Mouse (Mus musculus) liver, postnatal 0 days (tissue): ENCODE measurements around the gene Cyp46a1. TPM values are rescaled to one million over a fixed set of nuclear protein-coding genes. Genes with fewer than 3 reads are reported as not detected.

Source experiments
- ATAC-seq: fragments of 200-750 bp; cut with Nextera tagmentation; 2 replicates; pipeline ENCODE4 v1.8.0; 2017; ENCODE audit warnings: mild to moderate bottlenecking, moderate library complexity
- DNase-seq: peaks from one replicate; pipeline ENCODE4 v3.0.0-alpha.2; 2016
- H3K27ac ChIP-seq: fragments of 300-500 bp; sonication (generic); 2 replicates; pipeline ENCODE4 v1.5.1; 2014; ENCODE audit warnings: antibody characterized with exemption, moderate library complexity, mild to moderate bottlenecking, low read depth
- H3K27me3 ChIP-seq: fragments of 300-500 bp; sonication (generic); 2 replicates; pipeline ENCODE4 v1.6.1; 2014; ENCODE audit warnings: low read length, control low read depth, mixed read lengths; ENCODE audit not compliant: insufficient read depth
- H3K36me3 ChIP-seq: fragments of 300-500 bp; sonication (generic); replicated peaks from 2 replicates; pipeline ENCODE4 v1.6.1; 2014; ENCODE audit warnings: mild to moderate bottlenecking, control low read depth, low read length, moderate library complexity, mixed read lengths; ENCODE audit not compliant: insufficient read depth
- H3K4me1 ChIP-seq: fragments of 300-500 bp; sonication (generic); 2 replicates; pipeline ENCODE4 v1.6.1; 2014; ENCODE audit warnings: antibody characterized with exemption, mild to moderate bottlenecking, control low read depth; ENCODE audit not compliant: insufficient read depth
- H3K4me2 ChIP-seq: fragments of 300-500 bp; sonication (generic); 2 replicates; pipeline ENCODE4 v1.6.1; 2014; ENCODE audit warnings: low read depth, mild to moderate bottlenecking, low read length, moderate library complexity, mixed read lengths
- H3K4me3 ChIP-seq: fragments of 300-500 bp; sonication (generic); 2 replicates; pipeline ENCODE4 v1.5.1; 2014; ENCODE audit warnings: low read depth, low read length
- H3K9ac ChIP-seq: fragments of 300-500 bp; sonication (generic); replicated peaks from 2 replicates; pipeline ENCODE4 v1.6.1; 2014; ENCODE audit warnings: mild to moderate bottlenecking, moderate library complexity
- H3K9me3 ChIP-seq: fragments of 300-500 bp; sonication (generic); 2 replicates; pipeline ENCODE4 v1.6.1; 2016; ENCODE audit warnings: mild to moderate bottlenecking, control low read depth, low read length, mixed read lengths
- CTCF ChIP-seq: sonication (generic); IDR thresholded peaks from 2 replicates; pipeline ENCODE4 v1.5.1; 2016; ENCODE audit warnings: antibody characterized with exemption, low read depth
- EP300 ChIP-seq: IDR thresholded peaks from 2 replicates; pipeline ENCODE4 v1.6.1; 2016; ENCODE audit warnings: antibody characterized with exemption, low read depth, mild to moderate bottlenecking
- WGBS: fragments of 180-500 bp; shearing (Covaris S2); extraction: QIAGEN DNeasy Blood & Tissue Kit; methylation state at CpG from one replicate; pipeline ENCODE4 v1.1.7; 2014; ENCODE audit not compliant: insufficient replicate concordance; 5-methylcytosine and 5-hydroxymethylcytosine counted together
- polyA plus RNA-seq: library from polyadenylated mRNA; unstranded; fragments of >200 nt; fragmentation: Nextera tagmentation; extraction: Ambion mirVana; gene quantifications from 2 replicates; pipeline ENCODE4 v1.2.1, GENCODE M21; 2015

Gene Cyp46a1
- polyA plus RNA-seq, 1 experiment from 2014 or later, result 0.23 TPM

GRCm38 (mm10) chr12:108395285-108395660, 61.1 kb downstream of the Cyp46a1 start:
- Histone ChIP-seq H3K36me3 (no peaks in the 10 kb centered on the region), H3K4me2 (no peak overlapping the region), H3K27me3 (no peaks in the 10 kb centered on the region), H3K4me1 (no peaks in the 10 kb centered on the region), H3K27ac (no peak overlapping the region), H3K9ac (no peak overlapping the region), H3K4me3 (no peak overlapping the region), H3K9me3 (no peaks in the 10 kb centered on the region)
- TF ChIP-seq EP300 (no peak), CTCF (no peak)
- DNase-seq (no peak), ATAC-seq (no peak)
- WGBS, result 76% methylated on average over 6 of the region's 6 CpGs

- no peaks in the 10 kb centered on the region for H3K4me1 ChIP-seq
These were observed 62.1 kb downstream of the Cyp46a1 start for GRCm38 (mm10) chr12:108396081-108396947.

DNA sequence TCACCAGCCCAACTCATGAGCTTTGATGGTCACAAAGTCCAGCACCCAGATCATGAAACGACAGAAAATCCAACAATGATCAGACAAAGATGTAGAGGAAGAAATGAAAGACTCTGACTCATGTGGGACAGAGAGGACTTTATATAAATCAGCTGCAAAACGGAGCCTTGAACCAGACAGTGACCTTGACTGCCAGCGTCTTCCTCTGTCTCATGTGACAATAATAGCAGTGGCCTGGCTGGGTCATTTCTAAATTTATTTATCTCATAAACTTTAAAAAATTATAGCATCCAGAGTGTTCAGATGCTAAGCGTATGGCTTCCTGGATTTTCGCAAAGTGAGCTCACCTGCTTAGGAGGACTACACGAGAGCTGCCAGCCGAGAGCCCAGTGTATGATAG, 64.5 kb downstream of the Cyp46a1 start:
- ATAC-seq (no peak), DNase-seq (no peak)
- Histone ChIP-seq H3K36me3 (no peaks in the 10 kb centered on the region), H3K4me1 (no peaks in the 10 kb centered on the region), H3K9me3 (no peaks in the 10 kb centered on the region), H3K4me3 (no peak overlapping the region), H3K4me2 (no peak overlapping the region), H3K27me3 (no peaks in the 10 kb centered on the region), H3K9ac (no peak overlapping the region), H3K27ac (no peak overlapping the region)
- 74% methylated on average over 7 of the region's 7 CpGs for WGBS
- TF ChIP-seq EP300, result no peak
- no peak for TF ChIP-seq CTCF

More at GRCm38 (mm10) chr12:108396081-108396947, 62.1 kb downstream of the Cyp46a1 start:
- 83% methylated on average over 11 of the region's 11 CpGs for WGBS
- H3K27ac ChIP-seq, result no peak overlapping the region
- H3K36me3 ChIP-seq, result no peaks in the 10 kb centered on the region
- H3K27me3 ChIP-seq, result no peaks in the 10 kb centered on the region
- H3K4me3 ChIP-seq, result no peak overlapping the region
- H3K4me2 ChIP-seq, result no peak overlapping the region
- no peak for ATAC-seq
- no peak overlapping the region for H3K9ac ChIP-seq
- TF ChIP-seq EP300 (no peak), CTCF (no peak)
- H3K9me3 ChIP-seq, result no peaks in the 10 kb centered on the region
- DNase-seq, result no peak

DNA sequence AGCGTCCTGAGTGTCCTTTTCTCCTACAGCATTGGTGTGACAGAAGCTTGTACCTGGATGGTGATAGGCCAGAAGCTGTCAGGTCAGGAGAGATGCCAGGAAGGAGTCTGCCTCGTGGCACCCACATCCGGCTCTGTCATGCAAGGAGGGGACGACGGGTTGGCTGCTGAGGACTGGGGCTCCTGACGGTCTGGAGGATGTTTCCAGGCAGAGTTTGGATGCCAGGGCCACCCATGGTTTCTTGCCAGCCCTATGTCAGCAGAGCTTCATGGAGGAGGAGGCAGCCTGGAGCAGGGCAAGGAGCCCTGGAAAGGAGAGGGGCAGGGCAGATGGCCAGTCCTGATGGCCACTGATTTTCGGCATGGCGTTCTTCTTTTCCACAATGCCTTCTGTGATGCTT, 65.0 kb downstream of the Cyp46a1 start:
- 80% methylated on average over 8 of the region's 8 CpGs for WGBS
- H3K36me3 ChIP-seq, result no peaks in the 10 kb centered on the region
- DNase-seq (no peak), ATAC-seq (no peak)
- H3K27me3 ChIP-seq, result no peaks in the 10 kb centered on the region
- H3K4me3 ChIP-seq, result no peak overlapping the region
- H3K4me1 ChIP-seq, result no peaks in the 10 kb centered on the region
- H3K9me3 ChIP-seq, result no peaks in the 10 kb centered on the region
- TF ChIP-seq EP300, result no peak
- TF ChIP-seq CTCF, result no peak
- H3K4me2 ChIP-seq, result no peak overlapping the region
- no peak overlapping the region for H3K9ac ChIP-seq
- no peak overlapping the region for H3K27ac ChIP-seq

DNA sequence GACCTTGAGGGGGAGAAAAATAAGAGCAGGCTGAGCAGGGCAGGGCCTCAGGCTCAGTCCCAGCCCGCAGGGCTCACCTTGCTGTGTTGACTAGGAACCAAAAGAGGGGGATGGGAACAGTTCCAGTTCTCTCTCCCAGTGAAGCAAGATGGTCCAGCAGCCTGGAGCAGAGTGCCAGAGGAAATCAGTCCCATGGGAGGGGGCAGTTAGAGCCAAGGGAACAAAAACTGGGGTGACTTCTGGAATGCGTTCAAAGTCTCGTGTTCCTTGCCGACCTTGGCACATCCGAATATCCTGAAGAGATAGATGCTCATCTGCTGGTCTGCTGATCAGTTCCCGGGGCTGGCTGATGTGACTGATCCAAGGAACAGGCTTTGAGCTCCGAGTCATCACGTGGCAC, 66.8 kb downstream of the Cyp46a1 start:
- DNase-seq (no peak), ATAC-seq (no peak)
- Histone ChIP-seq H3K9ac (no peak overlapping the region), H3K9me3 (no peaks in the 10 kb centered on the region), H3K27ac (no peak overlapping the region), H3K4me2 (no peak overlapping the region), H3K4me3 (no peak overlapping the region), H3K4me1 (no peaks in the 10 kb centered on the region), H3K36me3 (no peaks in the 10 kb centered on the region), H3K27me3 (no peaks in the 10 kb centered on the region)
- 65% methylated on average over 8 of the region's 8 CpGs for WGBS
- TF ChIP-seq EP300 (no peak), CTCF (no peak)

DNA sequence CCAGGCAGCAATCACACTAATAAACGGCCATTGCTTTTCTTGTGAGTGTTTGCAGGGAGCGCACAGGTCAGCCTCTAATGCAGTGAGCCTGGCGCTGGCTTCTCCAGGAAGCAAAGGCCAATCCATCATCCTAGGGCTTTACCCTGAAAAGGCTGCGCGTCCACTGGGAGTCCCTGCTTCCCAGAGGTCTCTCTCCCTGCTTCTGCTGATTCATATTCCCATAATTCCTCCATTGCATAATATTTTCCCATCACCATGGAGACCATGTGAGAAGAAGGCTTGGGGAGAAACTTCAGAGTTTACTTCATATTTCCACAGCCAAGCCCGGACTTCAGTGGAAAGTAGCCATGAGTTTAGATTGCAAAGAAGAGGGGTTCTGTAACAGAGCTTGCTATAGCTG, 69.8 kb downstream of the Cyp46a1 start:
- Histone ChIP-seq H3K4me3 (no peak overlapping the region), H3K4me1 (no peaks in the 10 kb centered on the region), H3K9me3 (no peaks in the 10 kb centered on the region), H3K36me3 (no peaks in the 10 kb centered on the region), H3K4me2 (no peak overlapping the region), H3K27me3 (no peaks in the 10 kb centered on the region), H3K9ac (no peak overlapping the region), H3K27ac (no peak overlapping the region)
- ATAC-seq, result peak; percentile 36; the same call in 1 of the 2 replicates
- TF ChIP-seq EP300, result no peak
- TF ChIP-seq CTCF, result no peak
- no peak for DNase-seq
- WGBS, result 60% methylated on average over 6 of the region's 6 CpGs
